In the genomic region with DNA sequence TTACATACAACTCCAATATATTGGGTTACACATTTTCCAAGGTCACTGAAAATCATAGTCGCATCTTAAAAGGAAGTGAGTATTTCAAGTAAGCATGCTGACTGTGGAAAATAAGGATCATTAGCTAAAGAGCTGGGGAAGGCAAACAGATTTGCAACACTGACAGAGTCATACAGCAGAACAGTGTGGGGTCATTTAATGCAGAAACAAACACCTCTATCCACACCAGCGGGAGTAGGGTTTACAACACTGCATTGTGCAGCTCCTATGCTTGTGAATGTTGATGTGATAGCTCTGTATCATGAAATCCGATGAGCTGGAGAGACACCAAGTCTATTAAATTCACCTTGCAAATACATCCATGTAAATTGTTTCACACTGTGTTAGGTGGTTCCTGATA, we compare ENCODE assay signal across 25 mouse cellular contexts.
A peak's percentile ranks its signal among the peaks of the same experiment; 100 is the strongest.
DNase-seq lines count a peak whose midpoint lies in the region; ATAC-seq lines count a peak whose summit lies in the region.
"Had no signal": no experiment of that assay in that cellular context is flagged by ENCODE, and none has a peak within 500 bp of the region (broad histone marks: within the 10 kb centered on the region; RNA-seq: fewer than 3 reads in every experiment).

No protein-coding gene starts in this region.

- no peak overlapping the region for H3K4me2 ChIP-seq in midbrain, embryonic 11.5 days
- H3K4me2 ChIP-seq in hindbrain, embryonic 16.5 days (ENCODE audit: low read length) = no peak overlapping the region
- H3K4me2 ChIP-seq in midbrain, embryonic 15.5 days = no peak overlapping the region
- H3K4me2 ChIP-seq in kidney, embryonic 14.5 days (replicated peaks; ENCODE audit: low read depth, low read length) = no peak overlapping the region
- H3K4me2 ChIP-seq: forebrain, embryonic 15.5 days; heart, embryonic 12.5 days; limb, embryonic 15.5 days; liver, embryonic 13.5 days had no signal

- H3K27ac ChIP-seq in midbrain, embryonic 11.5 days (ENCODE audit: low read depth, low read length) = no peak overlapping the region
- H3K27ac ChIP-seq in midbrain, embryonic 10.5 days (replicated peaks) = no peak overlapping the region
- peak overlapping the region; percentile 7; the same call in 1 of the 2 replicates for H3K27ac ChIP-seq in hindbrain, embryonic 16.5 days (ENCODE audit: low read depth, low read length)
- 0 out of 2 replicates have a peak overlapping the region, but pooled peaks have one; percentile 20 for H3K27ac ChIP-seq in midbrain, embryonic 15.5 days
- H3K27ac ChIP-seq in kidney, embryonic 14.5 days (ENCODE audit: low read depth, low read length) = no peak overlapping the region
- H3K27ac ChIP-seq: forebrain, embryonic 15.5 days; heart, adult 2 months; layer of hippocampus, adult 2 months; limb, embryonic 15.5 days; liver, embryonic 13.5 days; macrophage had no signal

- DNase-seq in midbrain, embryonic 11.5 days (ENCODE audit: low spot score, missing footprints) = peak; percentile 83
- DNase-seq in midbrain, embryonic 10.5 days (ENCODE audit: low spot score) = no peak
- DNase-seq in layer of hippocampus, postnatal 10 days (ENCODE audit: low spot score in 2 of 2) = no peak
- no peak for DNase-seq in urinary bladder, postnatal 4 days (ENCODE audit: low spot score in 2 of 2)
- DNase-seq: adrenal gland, adult 2 months; adrenal gland, postnatal 36 days; heart, adult 2 months; heart, postnatal 4 days; kidney, adult 18-20 months; left cerebral cortex, postnatal 4 days; liver, embryonic 13.5 days; lung, adult 2 months; lung, postnatal 10 days; right cerebral cortex, postnatal 14 days; thymus, postnatal 14 days had no signal

- H3K9me3 ChIP-seq in midbrain, embryonic 11.5 days (ENCODE audit: control insufficient read depth, low read length) = no peaks in the 10 kb centered on the region
- no peaks in the 10 kb centered on the region for H3K9me3 ChIP-seq in midbrain, embryonic 10.5 days (replicated peaks)
- H3K9me3 ChIP-seq in hindbrain, embryonic 16.5 days (ENCODE audit: control insufficient read depth, low read length) = no peaks in the 10 kb centered on the region
- no peaks in the 10 kb centered on the region for H3K9me3 ChIP-seq in midbrain, embryonic 15.5 days
- no peaks in the 10 kb centered on the region for H3K9me3 ChIP-seq in kidney, embryonic 14.5 days (ENCODE audit: control insufficient read depth, low read length)
- H3K9me3 ChIP-seq: forebrain, embryonic 15.5 days; heart, embryonic 12.5 days; limb, embryonic 15.5 days; liver, embryonic 13.5 days had no signal

- H3K4me3 ChIP-seq in midbrain, embryonic 11.5 days (ENCODE audit: low read depth, low read length) = no peak overlapping the region
- no peak overlapping the region for H3K4me3 ChIP-seq in midbrain, embryonic 10.5 days
- no peak overlapping the region for H3K4me3 ChIP-seq in hindbrain, embryonic 16.5 days (ENCODE audit: low read length)
- no peak overlapping the region for H3K4me3 ChIP-seq in midbrain, embryonic 15.5 days
- no peak overlapping the region for H3K4me3 ChIP-seq in kidney, embryonic 14.5 days (ENCODE audit: low read length)
- H3K4me3 ChIP-seq: forebrain, embryonic 15.5 days; heart, adult 2 months; heart, embryonic 12.5 days; layer of hippocampus, adult 2 months; limb, embryonic 15.5 days; liver, embryonic 13.5 days had no signal

- no peak overlapping the region for H3K9ac ChIP-seq in midbrain, embryonic 11.5 days (ENCODE audit: low read length)
- H3K9ac ChIP-seq in hindbrain, embryonic 16.5 days (ENCODE audit: low read depth, low read length) = no peak overlapping the region
- H3K9ac ChIP-seq in midbrain, embryonic 15.5 days = no peak overlapping the region
- no peak overlapping the region for H3K9ac ChIP-seq in kidney, embryonic 14.5 days (ENCODE audit: low read depth, low read length)
- H3K9ac ChIP-seq: forebrain, embryonic 15.5 days; heart, embryonic 12.5 days; limb, embryonic 15.5 days; liver, embryonic 13.5 days had no signal

- no peaks in the 10 kb centered on the region for H3K27me3 ChIP-seq in midbrain, embryonic 11.5 days (ENCODE audit: control insufficient read depth, insufficient read depth, low read length)
- no peaks in the 10 kb centered on the region for H3K27me3 ChIP-seq in midbrain, embryonic 10.5 days (ENCODE audit: low read depth, poor library complexity, severe bottlenecking)
- no peaks in the 10 kb centered on the region for H3K27me3 ChIP-seq in hindbrain, embryonic 16.5 days (replicated peaks; ENCODE audit: control insufficient read depth, insufficient read depth, low read length)
- no peaks in the 10 kb centered on the region for H3K27me3 ChIP-seq in midbrain, embryonic 15.5 days (replicated peaks)
- no peaks in the 10 kb centered on the region for H3K27me3 ChIP-seq in kidney, embryonic 14.5 days (ENCODE audit: control insufficient read depth, insufficient read depth, low read length)
- H3K27me3 ChIP-seq: CH12.LX; forebrain, embryonic 15.5 days; heart, embryonic 12.5 days; limb, embryonic 15.5 days; liver, embryonic 13.5 days had no signal

- ATAC-seq in midbrain, embryonic 11.5 days (ENCODE audit: low FRiP score) = no peak
- peak; percentile 77 for ATAC-seq in hindbrain, embryonic 16.5 days
- ATAC-seq in midbrain, embryonic 15.5 days (replicated peaks) = peak; percentile 55
- no peak for ATAC-seq in kidney, embryonic 14.5 days (ENCODE audit: low FRiP score, low TSS enrichment)
- ATAC-seq: activated CD4-positive, CD25-positive, alpha-beta regulatory T cell, adult 4 months had no signal

- H3K36me3 ChIP-seq in midbrain, embryonic 11.5 days (ENCODE audit: control insufficient read depth, insufficient read depth, low read length) = no peaks in the 10 kb centered on the region
- no peaks in the 10 kb centered on the region for H3K36me3 ChIP-seq in midbrain, embryonic 10.5 days
- no peaks in the 10 kb centered on the region for H3K36me3 ChIP-seq in hindbrain, embryonic 16.5 days (ENCODE audit: control insufficient read depth, insufficient read depth, low read length)
- no peaks in the 10 kb centered on the region for H3K36me3 ChIP-seq in midbrain, embryonic 15.5 days (replicated peaks)
- H3K36me3 ChIP-seq in kidney, embryonic 14.5 days (ENCODE audit: control insufficient read depth, insufficient read depth, low read length) = no peaks in the 10 kb centered on the region
- H3K36me3 ChIP-seq: forebrain, embryonic 15.5 days; heart, embryonic 12.5 days; limb, embryonic 15.5 days; liver, embryonic 13.5 days had no signal

- H3K4me1 ChIP-seq in midbrain, embryonic 11.5 days (ENCODE audit: control insufficient read depth, insufficient read depth, low read length) = no peaks in the 10 kb centered on the region
- H3K4me1 ChIP-seq in midbrain, embryonic 10.5 days = no peaks in the 10 kb centered on the region
- no peaks in the 10 kb centered on the region; the same call in 1 of the 2 replicates for H3K4me1 ChIP-seq in hindbrain, embryonic 16.5 days (ENCODE audit: control insufficient read depth, insufficient read depth, low read depth, low read length)
- H3K4me1 ChIP-seq in midbrain, embryonic 15.5 days = peaks cover 6% of the 10 kb centered on the region; the same call in 1 of the 2 replicates
- no peaks in the 10 kb centered on the region for H3K4me1 ChIP-seq in kidney, embryonic 14.5 days (ENCODE audit: control insufficient read depth, insufficient read depth, low read length)
- H3K4me1 ChIP-seq: heart, embryonic 12.5 days; limb, embryonic 15.5 days; liver, embryonic 13.5 days had no signal

- WGBS in midbrain, embryonic 11.5 days = 50% methylated on average over 3 of the region's 3 CpGs
- WGBS in midbrain, embryonic 10.5 days = 56% methylated on average over 3 of the region's 3 CpGs
- 38% methylated on average over 3 of the region's 3 CpGs for WGBS in hindbrain, embryonic 16.5 days
- WGBS in midbrain, embryonic 15.5 days = 31% methylated on average over 3 of the region's 3 CpGs
- 47% methylated on average over 3 of the region's 3 CpGs for WGBS in kidney, embryonic 14.5 days

Comparison
In these comparisons a context has a peak if more than half of its experiments do, and no peak if none do; other contexts are left out.
1. ATAC-seq: peak in hindbrain, embryonic 16.5 days (single experiment) and midbrain, embryonic 15.5 days (single experiment); none in midbrain, embryonic 11.5 days (single experiment) and kidney, embryonic 14.5 days (single experiment).
2. H3K27ac ChIP-seq: peak in hindbrain, embryonic 16.5 days (single experiment) and midbrain, embryonic 15.5 days (single experiment); none in midbrain, embryonic 11.5 days (single experiment), midbrain, embryonic 10.5 days (single experiment) and kidney, embryonic 14.5 days (single experiment).